Mouse (Mus musculus): ENCODE results near the gene Espn. TPM values are rescaled to one million over a fixed set of nuclear protein-coding genes. Genes with fewer than 3 reads are reported as not detected.
A peak's percentile ranks its signal among the peaks of the same experiment; 100 is the strongest.

Gene Espn
- polyA plus RNA-seq, 1 experiment from 2014 or later, result 13.8 TPM

DNA sequence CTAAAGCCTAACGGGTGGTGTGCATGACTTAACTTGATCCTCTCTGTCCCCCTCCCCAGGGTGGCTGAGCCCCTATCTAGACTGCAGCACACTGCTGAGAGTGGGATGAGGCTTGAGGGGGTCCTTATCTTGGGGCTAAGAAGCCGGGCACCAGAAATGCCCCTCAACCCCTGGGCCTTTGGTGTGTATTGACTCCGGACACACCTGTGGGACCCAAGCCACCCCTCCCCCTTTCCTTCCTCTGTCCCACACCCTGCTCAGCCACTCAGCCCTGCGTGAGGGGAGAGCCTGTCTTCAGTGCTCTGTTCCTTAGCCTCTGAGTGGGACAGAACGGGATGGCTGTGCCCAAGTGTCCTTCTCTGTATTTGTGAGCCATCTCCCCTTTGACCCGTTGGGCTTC is 55.2 kb downstream of the Espn start:
- peak overlapping the region; percentile 29 for H3K4me2 ChIP-seq (replicated peaks; ENCODE audit: low read depth)
- ATAC-seq (ENCODE audit: low FRiP score, low TSS enrichment), result peak; percentile 13; the same call in 1 of the 2 replicates

DNA sequence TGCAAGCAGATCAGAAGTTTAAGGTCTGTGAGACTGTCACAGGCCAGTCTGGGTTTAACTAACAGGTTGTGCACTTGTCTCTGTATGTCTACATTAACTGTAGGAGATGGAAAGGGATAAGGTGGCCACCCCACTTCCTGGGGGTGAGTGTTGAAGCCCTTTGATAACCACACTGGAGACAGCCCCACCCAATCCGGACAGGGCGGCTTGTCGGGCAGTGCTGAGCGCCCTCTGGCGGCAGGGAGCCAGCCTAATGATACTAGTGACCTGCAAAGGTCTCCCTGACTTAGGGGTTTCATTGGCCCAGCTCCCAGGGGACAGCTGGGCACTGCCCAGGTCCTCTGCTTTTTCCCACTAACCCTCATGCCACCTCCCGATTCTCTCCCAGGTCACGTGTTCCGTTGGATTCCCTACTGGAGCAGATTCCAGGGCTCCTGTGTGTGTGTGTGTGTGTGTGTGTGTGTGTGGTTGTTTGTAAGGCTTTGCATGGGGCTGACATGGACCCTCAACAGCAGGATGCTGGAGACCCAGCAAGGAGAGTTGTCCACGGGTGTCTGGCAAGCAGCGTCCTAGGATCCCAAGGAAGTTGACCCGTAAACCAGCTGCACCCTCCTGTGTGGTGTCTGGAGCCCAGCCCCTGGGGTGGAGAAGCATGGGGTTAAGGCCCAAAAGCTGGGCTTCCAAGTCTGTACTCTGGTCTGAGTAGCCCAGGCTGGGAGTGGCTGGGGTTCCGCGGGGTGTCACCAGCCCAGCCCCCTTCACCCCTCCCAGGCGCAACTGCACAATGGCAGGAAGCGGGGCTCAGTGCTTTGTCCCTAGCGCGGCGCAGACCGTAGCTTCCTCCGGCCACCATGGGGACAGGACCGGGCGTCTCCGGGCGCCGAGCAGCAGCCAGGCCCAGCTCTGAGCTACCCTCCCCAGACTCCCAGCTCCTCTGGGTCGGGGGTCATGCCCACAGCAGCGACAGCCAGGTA is 55.9 kb downstream of the Espn start:
- peak overlapping the region; percentile 71 for H3K27ac ChIP-seq (replicated peaks)
- DNase-seq (ENCODE audit: low spot score) (peak; percentile 88), ATAC-seq (ENCODE audit: low FRiP score, low TSS enrichment) (peak; percentile 55)
- H3K4me3 ChIP-seq (ENCODE audit: low read depth, low read length), result peak overlapping the region; percentile 21
- H3K27me3 ChIP-seq (ENCODE audit: control insufficient read depth, insufficient read depth, low read length), result no peaks in the 10 kb centered on the region
- WGBS, result 46% methylated on average over 25 of the region's 27 CpGs
- H3K36me3 ChIP-seq (ENCODE audit: control insufficient read depth, insufficient read depth, low read length), result no peaks in the 10 kb centered on the region
- no peaks in the 10 kb centered on the region; the same call in 1 of the 2 replicates for H3K4me1 ChIP-seq (replicated peaks; ENCODE audit: control insufficient read depth, insufficient read depth)
- H3K4me2 ChIP-seq (replicated peaks; ENCODE audit: low read depth), result peak overlapping the region; percentile 29
- no peaks in the 10 kb centered on the region for H3K9me3 ChIP-seq (ENCODE audit: control insufficient read depth, low read length)
- peak; percentile 83 for TF ChIP-seq CTCF (IDR thresholded peaks at IDR 0.05; ENCODE audit: low read depth)
- TF ChIP-seq EP300 (optimal IDR thresholded peaks at IDR 0.05), result no peak
- H3K9ac ChIP-seq (ENCODE audit: low read length), result peak overlapping the region; percentile 41; the same call in 1 of the 2 replicates

More for the DNA sequence above, 55.2 kb downstream of the Espn start:
- DNase-seq (ENCODE audit: low spot score), result no peak
- WGBS, result 51% methylated on average over 6 of the region's 6 CpGs
- H3K36me3 ChIP-seq (ENCODE audit: control insufficient read depth, insufficient read depth, low read length), result 0 out of 2 replicates have a peak, but pooled peaks cover under 1% of the 10 kb centered on the region
- H3K9ac ChIP-seq (ENCODE audit: low read length), result peak overlapping the region; percentile 41; the same call in 1 of the 2 replicates
- peak overlapping the region; percentile 71 for H3K27ac ChIP-seq (replicated peaks)
- no peaks in the 10 kb centered on the region; the same call in 1 of the 2 replicates for H3K4me1 ChIP-seq (replicated peaks; ENCODE audit: control insufficient read depth, insufficient read depth)
- no peaks in the 10 kb centered on the region for H3K27me3 ChIP-seq (ENCODE audit: control insufficient read depth, insufficient read depth, low read length)
- TF ChIP-seq EP300 (optimal IDR thresholded peaks at IDR 0.05), result no peak
- no peak for TF ChIP-seq CTCF (IDR thresholded peaks at IDR 0.05; ENCODE audit: low read depth)
- H3K9me3 ChIP-seq (ENCODE audit: control insufficient read depth, low read length), result no peaks in the 10 kb centered on the region
- peak overlapping the region; percentile 21 for H3K4me3 ChIP-seq (ENCODE audit: low read depth, low read length)

DNA sequence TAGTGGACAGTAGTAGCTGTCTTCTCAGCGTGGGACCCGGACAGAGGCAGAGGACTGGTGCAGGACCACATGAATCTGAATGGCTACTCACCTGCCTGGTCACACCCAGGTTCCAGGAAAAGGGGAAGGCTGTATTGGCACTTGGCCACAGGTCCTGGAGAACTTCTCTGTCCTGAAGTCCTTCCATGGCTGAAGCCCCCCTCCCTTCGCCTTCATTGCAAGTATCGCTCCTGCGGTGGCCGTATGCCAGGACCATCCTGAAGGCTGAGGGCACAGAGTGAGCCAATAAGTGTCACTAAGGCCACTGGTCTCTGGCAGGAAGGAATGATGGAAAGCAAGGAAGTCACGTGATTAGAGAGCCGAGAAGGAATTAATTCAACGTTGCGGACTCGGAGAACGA is 57.9 kb downstream of the Espn start:
- no peak overlapping the region for H3K4me3 ChIP-seq (ENCODE audit: low read depth, low read length)
- H3K27ac ChIP-seq (replicated peaks), result no peak overlapping the region
- TF ChIP-seq CTCF (IDR thresholded peaks at IDR 0.05; ENCODE audit: low read depth), result no peak
- TF ChIP-seq EP300 (optimal IDR thresholded peaks at IDR 0.05), result no peak
- ATAC-seq (ENCODE audit: low FRiP score, low TSS enrichment) (no peak), DNase-seq (ENCODE audit: low spot score) (no peak)
- H3K4me2 ChIP-seq (replicated peaks; ENCODE audit: low read depth), result no peak overlapping the region
- no peaks in the 10 kb centered on the region for H3K36me3 ChIP-seq (ENCODE audit: control insufficient read depth, insufficient read depth, low read length)
- no peak overlapping the region for H3K9ac ChIP-seq (ENCODE audit: low read length)
- H3K27me3 ChIP-seq (ENCODE audit: control insufficient read depth, insufficient read depth, low read length), result no peaks in the 10 kb centered on the region
- WGBS, result 83% methylated on average over 12 of the region's 12 CpGs
- no peaks in the 10 kb centered on the region; the same call in 1 of the 2 replicates for H3K4me1 ChIP-seq (replicated peaks; ENCODE audit: control insufficient read depth, insufficient read depth)
- H3K9me3 ChIP-seq (ENCODE audit: control insufficient read depth, low read length), result no peaks in the 10 kb centered on the region

DNA sequence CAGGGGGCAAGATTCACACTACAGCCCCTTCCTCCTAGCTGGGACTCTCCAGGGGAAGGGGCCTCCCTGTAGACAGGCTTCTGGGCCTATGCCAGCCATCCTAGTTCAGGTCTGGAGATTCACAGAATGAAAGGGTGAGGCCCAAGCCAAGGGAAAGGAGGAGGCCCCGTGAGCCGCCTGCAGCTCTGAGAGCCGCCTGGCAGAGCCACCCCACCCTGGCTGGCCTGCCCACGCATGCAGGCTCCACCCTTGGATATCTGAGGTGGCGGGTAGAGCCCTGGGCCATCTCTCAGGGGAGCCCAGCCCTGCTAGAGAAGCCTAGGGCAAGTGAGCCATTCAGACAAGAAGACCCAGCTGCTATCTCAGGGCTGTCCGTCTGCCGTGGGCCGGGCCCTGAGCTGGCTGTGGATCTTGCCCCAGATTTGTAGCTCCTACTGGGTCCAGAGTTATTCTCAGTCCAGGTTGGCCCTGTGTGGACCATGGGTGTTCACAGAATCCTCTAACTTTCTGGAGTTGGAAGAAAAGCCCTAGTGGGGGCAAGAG is 59.3 kb downstream of the Espn start:
- H3K4me3 ChIP-seq (ENCODE audit: low read depth, low read length), result no peak overlapping the region
- H3K36me3 ChIP-seq (ENCODE audit: control insufficient read depth, insufficient read depth, low read length), result no peaks in the 10 kb centered on the region
- peak overlapping the region; percentile 49; the same call in 1 of the 2 replicates for H3K27ac ChIP-seq (replicated peaks)
- DNase-seq (ENCODE audit: low spot score) (peak; percentile 65), ATAC-seq (ENCODE audit: low FRiP score, low TSS enrichment) (peak; percentile 36)
- WGBS, result 36% methylated on average over 8 of the region's 8 CpGs
- TF ChIP-seq EP300 (optimal IDR thresholded peaks at IDR 0.05) (no peak), CTCF (IDR thresholded peaks at IDR 0.05; ENCODE audit: low read depth) (no peak)
- H3K9ac ChIP-seq (ENCODE audit: low read length), result no peak overlapping the region
- no peaks in the 10 kb centered on the region for H3K27me3 ChIP-seq (ENCODE audit: control insufficient read depth, insufficient read depth, low read length)
- no peaks in the 10 kb centered on the region for H3K4me1 ChIP-seq (replicated peaks; ENCODE audit: control insufficient read depth, insufficient read depth)
- H3K4me2 ChIP-seq (replicated peaks; ENCODE audit: low read depth), result no peak overlapping the region
- no peaks in the 10 kb centered on the region for H3K9me3 ChIP-seq (ENCODE audit: control insufficient read depth, low read length)

DNA sequence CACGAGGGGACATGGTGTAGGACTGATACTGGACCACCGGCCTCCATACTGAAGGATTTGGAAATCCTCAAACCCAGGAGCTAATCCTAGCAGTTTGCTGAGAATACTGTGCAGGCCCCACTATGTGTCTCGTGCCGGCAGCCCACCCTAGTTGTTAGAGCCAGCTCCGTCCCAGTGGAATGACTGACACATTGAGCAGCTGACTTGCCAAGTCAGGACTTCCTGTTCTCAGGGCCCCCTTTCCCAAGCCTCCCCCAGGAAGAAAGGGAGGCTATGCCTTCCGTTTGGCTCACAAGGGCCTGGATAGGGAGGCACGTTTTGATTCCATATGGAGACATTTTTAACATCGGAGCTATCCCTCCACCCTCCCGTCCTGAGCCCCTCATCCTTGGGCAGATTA is 62.0 kb downstream of the Espn start:
- Histone ChIP-seq H3K4me2 (replicated peaks; ENCODE audit: low read depth) (no peak overlapping the region), H3K9me3 (ENCODE audit: control insufficient read depth, low read length) (no peaks in the 10 kb centered on the region), H3K9ac (ENCODE audit: low read length) (no peak overlapping the region), H3K4me3 (ENCODE audit: low read depth, low read length) (no peak overlapping the region), H3K4me1 (replicated peaks; ENCODE audit: control insufficient read depth, insufficient read depth) (0 out of 2 replicates have a peak, but pooled peaks cover 5% of the 10 kb centered on the region), H3K27ac (replicated peaks) (no peak overlapping the region), H3K36me3 (ENCODE audit: control insufficient read depth, insufficient read depth, low read length) (no peaks in the 10 kb centered on the region), H3K27me3 (ENCODE audit: control insufficient read depth, insufficient read depth, low read length) (no peaks in the 10 kb centered on the region)
- TF ChIP-seq CTCF (IDR thresholded peaks at IDR 0.05; ENCODE audit: low read depth), result no peak
- TF ChIP-seq EP300 (optimal IDR thresholded peaks at IDR 0.05), result no peak
- 81% methylated on average over 9 of the region's 9 CpGs for WGBS
- DNase-seq (ENCODE audit: low spot score) (no peak), ATAC-seq (ENCODE audit: low FRiP score, low TSS enrichment) (no peak)

All from stomach, postnatal 0 days (tissue).